Mouse (Mus musculus) liver, embryonic 14.5 days (tissue): ENCODE measurements around the gene Wdr83.

Experiments used
- CTCF ChIP-seq: IDR thresholded peaks from 2 replicates; pipeline ENCODE4 v1.5.1; 2016; ENCODE audit warnings: antibody characterized with exemption, low read depth, control low read depth
- EP300 ChIP-seq: IDR thresholded peaks from 2 replicates; pipeline ENCODE4 v1.6.1; 2016; ENCODE audit warnings: antibody characterized with exemption, low read depth

DNA sequence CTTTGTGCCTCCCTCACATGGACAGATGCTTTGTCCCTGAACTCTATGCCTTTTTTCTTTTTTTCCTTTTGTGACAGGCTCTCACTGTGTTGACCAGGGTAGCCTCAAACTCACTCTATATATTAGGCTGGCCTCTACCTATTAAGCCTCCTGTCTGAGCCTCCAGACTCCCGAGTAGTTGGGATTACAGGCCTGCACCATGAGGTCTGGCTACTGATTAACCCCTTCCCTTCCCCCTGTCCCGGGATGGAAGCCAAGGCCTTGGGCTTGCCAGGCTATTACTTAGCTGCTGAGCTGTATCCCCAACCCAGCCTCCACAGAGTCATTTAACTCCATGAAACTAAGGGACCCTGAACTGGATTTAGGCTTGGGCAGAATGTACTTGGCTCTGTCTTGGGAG, 15.9 kb downstream of the Wdr83 start:
- no peak for TF ChIP-seq EP300
- TF ChIP-seq CTCF: no peak
